Mouse (Mus musculus): ENCODE results near the gene Gm10300.

GRCm38 (mm10) chr4:132076480-132077405, 2.2 kb downstream of the Gm10300 start:
- TF ChIP-seq POLR2A (IDR thresholded peaks at IDR 0.05; ENCODE audit: low read depth, low read length), result no peak
- no peak for TF ChIP-seq ZMIZ1 (IDR thresholded peaks at IDR 0.05; ENCODE audit: low read depth, low read length)
- no peak for TF ChIP-seq KAT2A (IDR thresholded peaks at IDR 0.05; ENCODE audit: insufficient replicate concordance, low read length)
- no peak for TF ChIP-seq CTCF (conservative IDR thresholded peaks at IDR 0.05 in 1 of 2, IDR thresholded peaks at IDR 0.05 in 1 of 2; ENCODE audit: low read depth in 2 of 2, low read length in 2 of 2)
- TF ChIP-seq USF2 (conservative IDR thresholded peaks at IDR 0.05; ENCODE audit: low read depth, low read length), result no peak
- no peak for TF ChIP-seq RCOR1 (conservative IDR thresholded peaks at IDR 0.05; ENCODE audit: low read depth, low read length)
- TF ChIP-seq PAX5 (IDR thresholded peaks at IDR 0.05; ENCODE audit: low read length), result no peak
- no peak for TF ChIP-seq ZKSCAN1 (IDR thresholded peaks at IDR 0.05; ENCODE audit: borderline replicate concordance, low read depth, low read length)
- TF ChIP-seq EP300 (IDR thresholded peaks at IDR 0.05; ENCODE audit: low read length), result no peak

Measured in CH12.LX (cell line).